Mouse (Mus musculus) bone marrow macrophage, adult 2 months (primary cell): ENCODE data around the gene Cdca3.

Source experiments
- CTCF ChIP-seq: IDR thresholded peaks from 2 replicates; pipeline ENCODE4 v1.5.1; 2012; ENCODE audit warnings: low read depth, mild to moderate bottlenecking, low read length, moderate library complexity
- POLR2A ChIP-seq: IDR thresholded peaks from 2 replicates; pipeline ENCODE4 v1.6.1; 2012; ENCODE audit warnings: mild to moderate bottlenecking, low read depth, low read length, borderline replicate concordance

GRCm38 (mm10) chr6:124879390-124879789 is 50.0 kb downstream of the Cdca3 start:
- TF ChIP-seq POLR2A: no peak
- no peak for TF ChIP-seq CTCF
